Comparison of ENCODE assay signal across 13 mouse cellular contexts in genomic region chr12:52638461-52638860, GRCm38 (mm10).
A peak's percentile ranks its signal among the peaks of the same experiment; 100 is the strongest.
DNase-seq lines count a peak whose midpoint lies in the region; ATAC-seq and TF ChIP-seq lines count a peak whose summit lies in the region.
"Had no signal": no experiment of that assay in that cellular context is flagged by ENCODE, and none has a peak within 500 bp of the region (broad histone marks: within the 10 kb centered on the region; RNA-seq: fewer than 3 reads in every experiment).

No protein-coding gene starts in this region.

- no peaks in the 10 kb centered on the region for H3K36me3 ChIP-seq in kidney, embryonic 15.5 days
- no peaks in the 10 kb centered on the region for H3K36me3 ChIP-seq in intestine, postnatal 0 days (ENCODE audit: control insufficient read depth, insufficient read depth)
- H3K36me3 ChIP-seq: heart, embryonic 15.5 days; hindbrain, embryonic 12.5 days; limb, embryonic 15.5 days; midbrain, embryonic 12.5 days had no signal

- WGBS in kidney, embryonic 15.5 days: 37% methylated on average over 11 of the region's 11 CpGs
- WGBS in intestine, postnatal 0 days: 40% methylated on average over 11 of the region's 11 CpGs

- ATAC-seq in kidney, embryonic 15.5 days (replicated peaks; ENCODE audit: low FRiP score): peak; percentile 70; the same call in 1 of the 2 replicates
- 0 out of 2 replicates have a peak, but pooled peaks have one; percentile 22 for ATAC-seq in intestine, postnatal 0 days
- ATAC-seq in erythroid progenitor cell, adult 5-6 weeks (replicated peaks; ENCODE audit: low FRiP score, poor library complexity, severe bottlenecking): no peak

- H3K4me2 ChIP-seq in kidney, embryonic 15.5 days: no peak overlapping the region
- no peak overlapping the region for H3K4me2 ChIP-seq in intestine, postnatal 0 days (replicated peaks; ENCODE audit: low read depth)
- H3K4me2 ChIP-seq: heart, embryonic 15.5 days; hindbrain, embryonic 12.5 days; limb, embryonic 15.5 days; midbrain, embryonic 12.5 days had no signal

- no peak overlapping the region for H3K9ac ChIP-seq in kidney, embryonic 15.5 days
- no peak overlapping the region for H3K9ac ChIP-seq in intestine, postnatal 0 days (ENCODE audit: low read depth, low read length)
- H3K9ac ChIP-seq: heart, embryonic 15.5 days; hindbrain, embryonic 12.5 days; limb, embryonic 15.5 days; midbrain, embryonic 12.5 days had no signal

- no peak for DNase-seq in kidney, postnatal 25 days
- DNase-seq in 3T3-L1 (ENCODE audit: low read depth, low spot score): peak; percentile 40
- peak; percentile 60 for DNase-seq in embryo, embryonic 10 days (ENCODE audit: low spot score)
- DNase-seq in adrenal gland, adult 18-20 months (ENCODE audit: low spot score in 2 of 2): no peak
- no peak for DNase-seq in testis, postnatal 14 days (ENCODE audit: low spot score)

- H3K27me3 ChIP-seq in kidney, embryonic 15.5 days: no peaks in the 10 kb centered on the region
- no peaks in the 10 kb centered on the region for H3K27me3 ChIP-seq in intestine, postnatal 0 days (replicated peaks; ENCODE audit: control insufficient read depth, insufficient read depth, low read length)
- H3K27me3 ChIP-seq: heart, embryonic 15.5 days; hindbrain, embryonic 12.5 days; limb, embryonic 15.5 days; midbrain, embryonic 12.5 days had no signal

- peaks cover 11% of the 10 kb centered on the region for H3K4me1 ChIP-seq in kidney, embryonic 15.5 days
- H3K4me1 ChIP-seq in intestine, postnatal 0 days (replicated peaks; ENCODE audit: control insufficient read depth, insufficient read depth, low read length): no peaks in the 10 kb centered on the region
- H3K4me1 ChIP-seq: hindbrain, embryonic 12.5 days; midbrain, embryonic 12.5 days had no signal

- peak overlapping the region; percentile 75 for H3K27ac ChIP-seq in kidney, embryonic 15.5 days
- no peak overlapping the region for H3K27ac ChIP-seq in intestine, postnatal 0 days (ENCODE audit: low read depth, low read length)
- H3K27ac ChIP-seq: heart, embryonic 15.5 days; hindbrain, embryonic 12.5 days; layer of hippocampus, adult 2 months; limb, embryonic 15.5 days; midbrain, embryonic 12.5 days had no signal

- no peaks in the 10 kb centered on the region for H3K9me3 ChIP-seq in kidney, embryonic 15.5 days (replicated peaks)
- H3K9me3 ChIP-seq in intestine, postnatal 0 days (ENCODE audit: control insufficient read depth): no peaks in the 10 kb centered on the region
- H3K9me3 ChIP-seq: heart, embryonic 15.5 days; hindbrain, embryonic 12.5 days; limb, embryonic 15.5 days; midbrain, embryonic 12.5 days had no signal

- no peak for TF ChIP-seq CTCF in intestine, postnatal 0 days (IDR thresholded peaks at IDR 0.05; ENCODE audit: low read depth)

- H3K4me3 ChIP-seq in kidney, embryonic 15.5 days (replicated peaks): no peak overlapping the region
- no peak overlapping the region for H3K4me3 ChIP-seq in intestine, postnatal 0 days (ENCODE audit: low read depth, low read length)
- H3K4me3 ChIP-seq: heart, embryonic 15.5 days; hindbrain, embryonic 12.5 days; limb, embryonic 15.5 days; midbrain, embryonic 12.5 days had no signal

Comparison
In these comparisons a context has a peak if more than half of its experiments do, and no peak if none do; other contexts are left out.
1. DNase-seq: peak in 3T3-L1 (single experiment) and embryo, embryonic 10 days (single experiment); none in kidney, postnatal 25 days (0 of 2), adrenal gland, adult 18-20 months (0 of 2) and testis, postnatal 14 days (single experiment).